Mouse (Mus musculus) limb, embryonic 15.5 days (tissue): ENCODE results near the gene Dnm3. TPM values are rescaled to one million over a fixed set of nuclear protein-coding genes. Genes with fewer than 3 reads are reported as not detected.

Experiments
- ATAC-seq: fragments of 200-750 bp; cut with Nextera tagmentation; 2 replicates; pipeline ENCODE4 v1.8.0; 2017; ENCODE audit warnings: low read depth, moderate TSS enrichment; ENCODE audit not compliant: insufficient number of reproducible peaks, low FRiP score, low TSS enrichment
- H3K27ac ChIP-seq: fragments of 300-500 bp; sonication (generic); 2 replicates; pipeline ENCODE4 v1.5.1; 2015; ENCODE audit warnings: moderate library complexity, mild to moderate bottlenecking, inconsistent platforms
- H3K27me3 ChIP-seq: fragments of 300-500 bp; sonication (generic); 2 replicates; pipeline ENCODE4 v1.6.1; 2015; ENCODE audit warnings: inconsistent platforms
- H3K36me3 ChIP-seq: fragments of 300-500 bp; sonication (generic); 2 replicates; pipeline ENCODE4 v1.6.1; 2015; ENCODE audit warnings: inconsistent platforms
- H3K4me1 ChIP-seq: fragments of 300-500 bp; sonication (generic); 2 replicates; pipeline ENCODE4 v1.6.1; 2015; ENCODE audit warnings: inconsistent platforms
- H3K4me2 ChIP-seq: fragments of 300-500 bp; sonication (generic); 2 replicates; pipeline ENCODE4 v1.6.1; 2015; ENCODE audit warnings: mild to moderate bottlenecking, inconsistent platforms
- H3K4me3 ChIP-seq: fragments of 300-500 bp; sonication (generic); 2 replicates; pipeline ENCODE4 v1.5.1; 2015; ENCODE audit warnings: mild to moderate bottlenecking, inconsistent platforms
- H3K9ac ChIP-seq: fragments of 300-500 bp; sonication (generic); 2 replicates; pipeline ENCODE4 v1.6.1; 2015; ENCODE audit warnings: inconsistent platforms
- H3K9me3 ChIP-seq: fragments of 300-500 bp; sonication (generic); 2 replicates; pipeline ENCODE4 v1.6.1; 2016; ENCODE audit warnings: inconsistent platforms
- WGBS: fragments of 180-500 bp; shearing (Covaris S2); methylation state at CpG from one replicate; pipeline ENCODE4 v1.1.7; 2015; 5-methylcytosine and 5-hydroxymethylcytosine counted together
- polyA plus RNA-seq: library from polyadenylated mRNA; unstranded; fragments of >200 nt; fragmentation: Nextera tagmentation; extraction: Ambion mirVana; gene quantifications from 2 replicates; pipeline ENCODE4 v1.2.1, GENCODE M21; 2015

The Dnm3 gene
- polyA plus RNA-seq, 1 experiment from 2014 or later, result 23.6 TPM

DNA sequence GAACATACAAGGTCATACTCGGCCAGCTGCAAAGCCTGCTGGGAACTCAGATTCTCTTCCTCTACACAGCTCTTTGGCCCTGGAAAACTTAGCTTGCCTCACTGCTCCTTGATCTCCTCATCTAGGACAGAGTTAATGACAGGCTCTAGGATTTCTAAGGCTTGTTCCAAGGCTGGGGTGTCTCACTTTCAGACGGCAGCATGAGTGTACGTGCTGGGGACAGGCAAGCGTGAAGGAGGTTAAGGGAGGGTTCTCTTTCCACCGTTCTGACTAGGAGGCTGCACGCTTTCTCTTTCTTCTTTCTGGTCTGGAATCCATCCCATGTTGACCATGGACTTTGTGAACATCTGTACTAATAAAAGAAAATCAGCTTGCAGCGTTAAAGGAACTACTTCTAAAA, 315.2 kb downstream of the Dnm3 start:
- Histone ChIP-seq H3K4me2 (no peak overlapping the region), H3K9me3 (no peaks in the 10 kb centered on the region), H3K27ac (peak overlapping the region; percentile 75), H3K4me1 (peaks cover 20% of the 10 kb centered on the region; the same call in 1 of the 2 replicates), H3K27me3 (no peaks in the 10 kb centered on the region), H3K36me3 (no peaks in the 10 kb centered on the region), H3K9ac (no peak overlapping the region), H3K4me3 (no peak overlapping the region)
- WGBS, result 58% methylated on average over 7 of the region's 7 CpGs
- ATAC-seq, result no peak

DNA sequence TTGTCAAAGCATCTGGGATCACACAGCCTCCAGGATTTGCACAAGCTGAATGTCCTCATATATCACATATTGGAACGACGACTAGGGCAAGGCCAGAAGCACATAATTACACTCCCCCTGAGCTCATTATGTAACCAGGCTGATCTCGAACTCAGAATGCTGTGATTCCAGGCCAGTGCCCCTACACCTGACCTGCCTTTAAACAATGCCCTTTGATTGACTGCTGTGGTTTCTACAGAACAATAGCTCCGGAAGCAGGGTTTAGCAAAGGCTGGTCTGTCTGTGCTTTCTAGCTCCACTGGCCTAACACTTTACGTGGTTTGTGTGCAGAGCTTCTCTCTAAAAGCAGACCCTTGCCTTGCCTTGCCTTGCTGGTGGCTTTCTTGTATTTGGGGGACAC, 315.6 kb downstream of the Dnm3 start:
- Histone ChIP-seq H3K4me3 (no peak overlapping the region), H3K27ac (peak overlapping the region; percentile 64), H3K9ac (no peak overlapping the region), H3K36me3 (no peaks in the 10 kb centered on the region), H3K4me1 (peaks cover 20% of the 10 kb centered on the region; the same call in 1 of the 2 replicates), H3K4me2 (no peak overlapping the region), H3K27me3 (no peaks in the 10 kb centered on the region), H3K9me3 (no peaks in the 10 kb centered on the region)
- 40% methylated on average over 5 of the region's 5 CpGs for WGBS
- ATAC-seq, result no peak

DNA sequence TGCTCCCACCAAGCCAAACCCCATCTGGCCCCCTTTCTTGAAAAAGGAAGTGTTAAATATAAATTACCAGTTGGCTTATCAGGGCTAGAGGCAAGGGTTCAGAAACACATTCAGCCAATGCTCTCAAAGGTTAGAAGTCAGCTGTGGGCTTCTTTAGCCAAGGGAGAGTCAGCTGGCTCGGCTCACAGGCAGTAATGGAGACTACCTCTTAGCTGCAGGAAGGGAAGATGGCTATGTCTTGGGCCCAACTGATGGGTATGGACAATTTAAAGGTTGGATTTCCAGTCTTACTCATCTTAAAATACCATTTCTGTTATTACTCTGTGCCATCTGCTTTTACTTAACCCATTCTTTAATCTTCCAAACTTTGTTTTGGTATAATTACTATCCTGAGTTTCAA, 317.1 kb downstream of the Dnm3 start:
- no peak overlapping the region for H3K4me3 ChIP-seq
- no peaks in the 10 kb centered on the region for H3K9me3 ChIP-seq
- ATAC-seq, result no peak
- no peak overlapping the region for H3K27ac ChIP-seq
- no peak overlapping the region for H3K4me2 ChIP-seq
- H3K27me3 ChIP-seq, result no peaks in the 10 kb centered on the region
- no peaks in the 10 kb centered on the region for H3K36me3 ChIP-seq
- H3K9ac ChIP-seq, result no peak overlapping the region
- WGBS, result 52% methylated on average over 1 of the region's 1 CpGs
- H3K4me1 ChIP-seq, result peaks cover 20% of the 10 kb centered on the region

DNA sequence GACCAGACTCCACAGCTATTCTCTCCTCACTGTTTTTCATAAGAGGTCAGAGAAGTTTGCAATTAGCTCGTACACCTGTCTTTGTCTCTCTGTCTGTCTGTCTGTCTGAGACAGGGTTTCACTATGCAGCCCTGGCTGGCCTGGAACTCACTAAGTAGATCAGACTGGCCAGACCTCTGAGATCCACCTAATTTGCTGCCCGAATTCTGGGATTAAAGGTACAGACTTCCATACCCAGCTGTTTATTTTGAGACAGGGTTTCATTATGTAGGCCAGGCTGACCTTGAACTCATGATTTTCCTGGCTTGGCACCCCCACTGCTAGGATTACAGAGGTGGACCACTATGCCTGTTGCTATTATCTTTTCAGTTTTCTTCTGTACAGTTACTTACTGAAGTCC, 319.3 kb downstream of the Dnm3 start:
- H3K9me3 ChIP-seq, result no peaks in the 10 kb centered on the region
- ATAC-seq, result no peak
- peaks cover 12% of the 10 kb centered on the region for H3K4me1 ChIP-seq
- no peak overlapping the region for H3K4me2 ChIP-seq
- H3K9ac ChIP-seq, result no peak overlapping the region
- no peaks in the 10 kb centered on the region for H3K27me3 ChIP-seq
- no peak overlapping the region for H3K4me3 ChIP-seq
- WGBS, result 66% methylated on average over 2 of the region's 2 CpGs
- H3K27ac ChIP-seq, result 0 out of 2 replicates have a peak overlapping the region, but pooled peaks have one; percentile 23
- no peaks in the 10 kb centered on the region for H3K36me3 ChIP-seq

DNA sequence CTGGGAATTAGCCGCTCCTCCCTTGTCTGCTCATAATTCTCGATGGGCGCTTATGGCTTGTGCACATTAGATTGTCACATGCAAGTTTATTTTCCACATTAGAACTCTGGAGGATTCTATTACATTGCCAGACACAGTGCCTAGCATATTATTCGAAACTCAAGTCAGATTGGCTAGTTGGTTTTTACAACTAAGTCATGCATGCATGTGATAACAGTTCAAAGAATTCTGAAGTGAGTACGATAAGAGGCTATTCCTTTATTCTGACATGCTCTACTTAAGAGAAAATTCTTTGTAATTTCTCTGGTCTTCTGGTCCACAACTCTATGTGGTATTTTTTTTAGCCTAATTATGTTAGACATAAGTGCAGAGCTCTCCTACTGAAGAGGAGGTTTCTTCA, 320.2 kb downstream of the Dnm3 start:
- Histone ChIP-seq H3K9ac (no peak overlapping the region), H3K27ac (peak overlapping the region; percentile 71), H3K4me3 (no peak overlapping the region), H3K4me2 (no peak overlapping the region), H3K4me1 (peaks cover 6% of the 10 kb centered on the region), H3K36me3 (no peaks in the 10 kb centered on the region), H3K9me3 (no peaks in the 10 kb centered on the region), H3K27me3 (no peaks in the 10 kb centered on the region)
- ATAC-seq, result no peak
- WGBS, result 55% methylated on average over 5 of the region's 5 CpGs

DNA sequence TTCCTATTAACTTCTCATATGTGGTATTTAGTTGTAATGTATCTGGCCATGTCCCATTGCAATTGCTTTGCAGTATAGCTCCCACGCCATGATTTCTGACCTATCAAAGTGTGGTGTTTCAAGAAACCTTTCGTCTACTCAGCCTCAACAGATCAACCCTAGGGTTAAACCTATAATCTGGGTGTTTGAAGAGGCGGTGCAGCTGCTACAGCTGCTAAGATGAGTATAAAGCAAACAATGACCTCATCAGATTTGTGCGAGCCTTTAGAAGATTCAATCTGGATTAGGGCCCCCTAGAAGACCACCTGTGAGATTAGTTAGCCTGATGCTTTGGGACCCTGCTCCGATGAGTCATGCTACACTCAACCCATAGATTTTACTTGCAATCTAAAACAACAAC, 321.0 kb downstream of the Dnm3 start:
- Histone ChIP-seq H3K27me3 (no peaks in the 10 kb centered on the region), H3K4me1 (no peaks in the 10 kb centered on the region; the same call in none of the 2 replicates), H3K9me3 (no peaks in the 10 kb centered on the region), H3K4me3 (no peak overlapping the region), H3K9ac (no peak overlapping the region), H3K36me3 (no peaks in the 10 kb centered on the region), H3K4me2 (no peak overlapping the region), H3K27ac (peak overlapping the region; percentile 71)
- ATAC-seq, result no peak
- 66% methylated on average over 5 of the region's 5 CpGs for WGBS

DNA sequence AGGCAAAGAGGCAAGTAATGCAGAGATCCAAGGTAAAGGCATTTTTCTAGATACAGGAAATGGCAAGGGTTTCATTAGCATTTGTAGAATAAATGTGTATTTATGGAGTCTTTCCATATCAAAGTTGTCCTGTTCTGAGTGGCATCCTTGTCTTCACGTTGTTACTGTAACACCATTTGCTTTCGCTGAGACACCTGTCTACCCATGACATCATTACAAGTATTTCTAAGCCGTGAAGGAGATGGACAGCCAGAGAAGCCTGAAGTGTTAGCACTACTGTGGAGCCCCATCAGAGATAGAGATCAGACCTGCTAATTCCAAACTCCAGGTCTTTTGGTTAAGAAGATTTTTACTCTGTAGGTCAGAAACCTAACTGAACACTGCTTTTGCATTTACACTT, 322.3 kb downstream of the Dnm3 start:
- Histone ChIP-seq H3K4me3 (no peak overlapping the region), H3K9me3 (no peaks in the 10 kb centered on the region), H3K4me2 (no peak overlapping the region), H3K36me3 (no peaks in the 10 kb centered on the region), H3K9ac (no peak overlapping the region), H3K27ac (0 out of 2 replicates have a peak overlapping the region, but pooled peaks have one; percentile 2), H3K27me3 (no peaks in the 10 kb centered on the region), H3K4me1 (no peaks in the 10 kb centered on the region; the same call in none of the 2 replicates)
- ATAC-seq, result no peak
- WGBS, result 76% methylated on average over 3 of the region's 3 CpGs

DNA sequence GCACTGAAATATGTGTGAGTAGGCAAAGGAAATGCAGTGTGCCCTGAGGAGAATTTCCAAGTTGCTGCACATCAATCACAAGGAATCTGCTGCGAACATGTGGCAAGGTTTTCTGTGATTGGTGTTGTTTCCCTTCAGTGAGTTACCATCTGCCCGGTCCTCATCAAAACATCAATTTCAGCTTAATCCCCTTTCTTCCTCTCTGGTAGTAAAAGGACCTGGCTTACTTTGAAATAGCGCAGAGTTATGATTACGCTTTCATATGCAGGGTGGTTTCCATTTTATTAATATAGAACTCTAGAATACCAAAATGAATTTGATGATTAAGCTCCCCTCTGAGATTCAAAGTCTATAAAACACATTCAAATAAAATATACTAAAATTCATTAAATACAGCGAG, 324.7 kb downstream of the Dnm3 start:
- no peaks in the 10 kb centered on the region for H3K36me3 ChIP-seq
- peak; percentile 58; the same call in 1 of the 2 replicates for ATAC-seq
- 31% methylated on average over 5 of the region's 5 CpGs for WGBS
- H3K9ac ChIP-seq, result no peak overlapping the region
- H3K27me3 ChIP-seq, result no peaks in the 10 kb centered on the region
- H3K27ac ChIP-seq, result peak overlapping the region; percentile 72
- no peaks in the 10 kb centered on the region; the same call in none of the 2 replicates for H3K4me1 ChIP-seq
- H3K4me3 ChIP-seq, result no peak overlapping the region
- no peak overlapping the region for H3K4me2 ChIP-seq
- no peaks in the 10 kb centered on the region for H3K9me3 ChIP-seq

DNA sequence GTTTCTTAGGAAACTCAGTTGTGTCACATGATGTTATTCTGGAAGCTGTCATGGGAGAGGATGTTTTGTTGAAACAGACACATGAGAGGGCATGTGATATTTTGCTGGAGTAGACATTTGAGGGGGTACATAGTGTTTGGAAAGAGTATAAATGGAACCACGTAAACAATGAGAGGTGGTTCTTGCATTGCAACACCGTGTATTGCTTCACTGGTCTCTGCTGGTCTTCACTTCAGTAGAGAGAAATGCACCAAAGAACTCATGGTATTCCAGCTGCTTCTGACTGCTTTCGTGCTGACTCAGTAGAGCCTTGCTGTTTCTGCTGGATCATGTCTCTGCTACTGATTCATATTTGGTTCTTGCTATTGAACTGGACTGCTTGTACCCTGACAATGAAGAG, 328.1 kb downstream of the Dnm3 start:
- no peaks in the 10 kb centered on the region for H3K27me3 ChIP-seq
- 94% methylated on average over 3 of the region's 3 CpGs for WGBS
- no peak overlapping the region for H3K4me2 ChIP-seq
- ATAC-seq, result no peak
- peaks cover under 1% of the 10 kb centered on the region; the same call in 1 of the 2 replicates for H3K4me1 ChIP-seq
- H3K4me3 ChIP-seq, result no peak overlapping the region
- H3K27ac ChIP-seq, result no peak overlapping the region
- no peak overlapping the region for H3K9ac ChIP-seq
- no peaks in the 10 kb centered on the region for H3K9me3 ChIP-seq
- no peaks in the 10 kb centered on the region for H3K36me3 ChIP-seq

DNA sequence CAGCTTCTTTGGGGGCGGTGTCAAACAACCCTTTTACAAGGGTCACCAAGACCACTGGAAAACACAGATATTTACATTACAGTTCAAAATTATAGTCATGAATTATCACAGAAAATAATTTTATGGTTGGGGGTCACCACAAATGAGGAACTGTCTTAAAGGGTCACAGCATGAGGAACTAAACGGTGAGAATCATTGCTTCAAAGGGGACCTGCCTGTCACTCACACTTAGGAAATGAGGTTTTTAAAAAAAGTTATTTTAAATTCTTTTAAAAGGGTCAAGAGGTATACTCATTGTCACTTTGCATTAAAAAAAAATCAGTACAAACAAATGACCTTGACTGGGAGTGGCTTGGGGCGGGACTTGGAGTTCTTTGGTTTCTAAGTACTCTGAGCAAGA, 330.3 kb downstream of the Dnm3 start:
- H3K4me3 ChIP-seq, result no peak overlapping the region
- H3K9ac ChIP-seq, result no peak overlapping the region
- no peak for ATAC-seq
- no peak overlapping the region for H3K4me2 ChIP-seq
- H3K36me3 ChIP-seq, result no peaks in the 10 kb centered on the region
- H3K27ac ChIP-seq, result no peak overlapping the region
- no peaks in the 10 kb centered on the region for H3K9me3 ChIP-seq
- 87% methylated on average over 3 of the region's 3 CpGs for WGBS
- H3K4me1 ChIP-seq, result peaks cover 11% of the 10 kb centered on the region; the same call in 1 of the 2 replicates
- no peaks in the 10 kb centered on the region for H3K27me3 ChIP-seq

DNA sequence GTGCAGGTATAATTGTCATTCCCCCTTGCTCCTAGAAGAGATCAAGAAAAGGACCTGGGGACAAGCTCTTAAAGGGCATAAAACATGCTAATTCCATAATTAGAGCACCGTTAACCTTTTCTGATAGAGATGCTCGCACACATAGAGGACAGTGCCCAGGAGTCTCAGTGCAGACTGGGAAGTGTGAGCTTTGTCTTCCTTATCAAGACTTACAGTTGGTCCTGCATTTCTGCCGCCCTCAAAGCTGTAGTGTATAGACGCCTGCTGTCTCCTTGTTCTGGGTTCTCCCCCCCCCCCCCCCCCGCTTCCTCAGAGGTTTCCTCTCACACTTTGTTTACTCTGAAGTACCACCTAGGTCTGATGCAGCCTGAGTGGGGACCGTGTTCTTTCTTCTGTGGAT, 332.1 kb downstream of the Dnm3 start:
- Histone ChIP-seq H3K4me2 (no peak overlapping the region), H3K9ac (no peak overlapping the region), H3K4me1 (peaks cover 11% of the 10 kb centered on the region; the same call in 1 of the 2 replicates), H3K9me3 (no peaks in the 10 kb centered on the region), H3K4me3 (no peak overlapping the region), H3K36me3 (no peaks in the 10 kb centered on the region), H3K27me3 (no peaks in the 10 kb centered on the region), H3K27ac (no peak overlapping the region)
- no peak for ATAC-seq
- WGBS, result 80% methylated on average over 5 of the region's 6 CpGs

DNA sequence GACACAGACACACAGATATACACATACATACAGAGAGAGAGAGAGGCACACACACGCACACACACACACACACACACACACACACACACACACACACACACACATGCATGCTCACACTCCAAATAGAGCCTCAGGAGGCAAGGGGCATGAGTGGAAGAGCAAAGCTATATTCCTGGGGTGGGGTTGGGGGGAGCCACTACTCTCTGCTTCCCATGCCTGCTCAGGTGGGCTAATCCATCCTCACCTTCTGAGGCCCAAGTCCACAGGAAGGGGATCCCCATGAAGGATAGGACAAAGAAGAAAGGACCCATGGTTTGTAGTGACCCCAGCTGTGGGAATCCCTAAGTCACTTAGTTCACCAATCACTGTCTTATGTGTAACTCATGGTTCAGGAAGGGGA, 332.8 kb downstream of the Dnm3 start:
- H3K9ac ChIP-seq, result no peak overlapping the region
- ATAC-seq, result no peak
- H3K4me1 ChIP-seq, result peaks cover 11% of the 10 kb centered on the region; the same call in 1 of the 2 replicates
- no peak overlapping the region for H3K4me3 ChIP-seq
- no peaks in the 10 kb centered on the region for H3K27me3 ChIP-seq
- no peak overlapping the region for H3K4me2 ChIP-seq
- WGBS, result no CpG with 5 or more reads among the region's 1 CpGs
- H3K36me3 ChIP-seq, result no peaks in the 10 kb centered on the region
- H3K27ac ChIP-seq, result peak overlapping the region; percentile 75
- no peaks in the 10 kb centered on the region for H3K9me3 ChIP-seq
